Mouse (Mus musculus) spleen, postnatal 0 days (tissue): ENCODE data around the gene Gm436. TPM values are rescaled to one million over a fixed set of nuclear protein-coding genes. Genes with fewer than 3 reads are reported as not detected.

Source experiments
- polyA plus RNA-seq: library from polyadenylated mRNA; unstranded; fragments of >200 nt; fragmentation: Nextera tagmentation; extraction: Ambion mirVana; gene quantifications from 2 replicates; pipeline ENCODE4 v1.2.1, GENCODE M21; 2015

Gm436 gene
- not detected in 2 replicates for polyA plus RNA-seq

GRCm38 (mm10) chr4:144686268-144686667 is at the start of gene Gm436:
Gm436 (minus strand) TSS chr4:144686368.

GRCm38 (mm10) chr4:144721304-144721703 is 35.1 kb upstream of the Gm436 start, which contains the start of gene Gm13178:
Gm13178 (minus strand) TSS chr4:144721404.

Other genes starting within 250 kb of the Gm436 start
- not detected in 2 replicates for gene 1700012P22Rik, start 247.6 kb downstream of the Gm436 start, polyA plus RNA-seq
- gene Gm9944, start 233.1 kb downstream of the Gm436 start, polyA plus RNA-seq: not detected in 2 replicates
- gene Aadacl3, start 222.6 kb downstream of the Gm436 start, polyA plus RNA-seq: not detected in 2 replicates
- gene 9430007A20Rik, start 166.5 kb downstream of the Gm436 start, polyA plus RNA-seq: not detected in 2 replicates
- not detected in 2 replicates for gene Gm13124, start 121.2 kb downstream of the Gm436 start, polyA plus RNA-seq
- not detected in 2 replicates for gene Aadacl4, start 72.7 kb downstream of the Gm436 start, polyA plus RNA-seq
- not detected in 2 replicates for gene Gm13178, start 35.0 kb upstream of the Gm436 start, polyA plus RNA-seq
- not detected in 2 replicates for gene Gm438, start 100.2 kb upstream of the Gm436 start, polyA plus RNA-seq
- gene Dhrs3, start 206.5 kb upstream of the Gm436 start, polyA plus RNA-seq: 29.3 and 39.9 TPM in 2 replicates